In genomic region chr5:24266344-24267295, GRCm38 (mm10) we compare ENCODE assay signal across 8 mouse cellular contexts.
DNase-seq lines count a peak whose midpoint lies in the region; ATAC-seq and TF ChIP-seq lines count a peak whose summit lies in the region.

No protein-coding gene starts in this region.

- H3K4me1 ChIP-seq in ES-Bruce4 (ENCODE audit: control insufficient read depth, insufficient read depth, low read length) = no peaks in the 10 kb centered on the region
- H3K4me1 ChIP-seq in forebrain, embryonic 13.5 days = peaks cover 15% of the 10 kb centered on the region
- H3K4me1 ChIP-seq in liver, postnatal 0 days (ENCODE audit: insufficient read depth) = no peaks in the 10 kb centered on the region
- H3K4me1 ChIP-seq in neural tube, embryonic 14.5 days (ENCODE audit: control insufficient read depth, insufficient read depth, low read length) = no peaks in the 10 kb centered on the region; the same call in 1 of the 2 replicates

- H3K27me3 ChIP-seq in ES-Bruce4 (ENCODE audit: control insufficient read depth, insufficient read depth, low read length, poor library complexity, severe bottlenecking) = no peaks in the 10 kb centered on the region
- H3K27me3 ChIP-seq in forebrain, embryonic 13.5 days = peaks cover 11% of the 10 kb centered on the region
- H3K27me3 ChIP-seq in liver, postnatal 0 days (ENCODE audit: insufficient read depth, low read length) = no peaks in the 10 kb centered on the region
- no peaks in the 10 kb centered on the region for H3K27me3 ChIP-seq in neural tube, embryonic 14.5 days (ENCODE audit: control insufficient read depth, insufficient read depth, low read length)

- no peak overlapping the region; the same call in 1 of the 2 replicates for H3K27ac ChIP-seq in ES-Bruce4 (ENCODE audit: insufficient read depth, low read length)
- no peak overlapping the region for H3K27ac ChIP-seq in forebrain, embryonic 13.5 days
- 0 out of 2 replicates have a peak overlapping the region, but pooled peaks have one; percentile 13 for H3K27ac ChIP-seq in liver, postnatal 0 days (ENCODE audit: low read depth)
- no peak overlapping the region for H3K27ac ChIP-seq in neural tube, embryonic 14.5 days (ENCODE audit: low read depth, low read length)

- no peaks in the 10 kb centered on the region for H3K9me3 ChIP-seq in ES-Bruce4 (replicated peaks; ENCODE audit: control insufficient read depth, insufficient read depth, low read length, poor library complexity, severe bottlenecking)
- H3K9me3 ChIP-seq in forebrain, embryonic 13.5 days (replicated peaks) = no peaks in the 10 kb centered on the region
- no peaks in the 10 kb centered on the region for H3K9me3 ChIP-seq in liver, postnatal 0 days (ENCODE audit: low read length)
- no peaks in the 10 kb centered on the region for H3K9me3 ChIP-seq in neural tube, embryonic 14.5 days (ENCODE audit: control insufficient read depth, low read length)

- intact Hi-C loops in heart, postnatal 10 days (cut with DNase I) = loop anchor here (2.0 to 10.0 kb wide), 5 partner anchors 36 to 218 kb away; no protein-coding TSS in a partner anchor

- DNase-seq in c-Kit-positive CD71-positive TER-119-positive erythroid progenitor cells, embryonic 14.5 days (ENCODE audit: low spot score) = peak; percentile 74
- peak; percentile 86 to 92 for DNase-seq in heart, postnatal 10 days
- DNase-seq in large intestine, adult 2 months (ENCODE audit: low read depth, low spot score) = peak; percentile 77
- DNase-seq in liver, postnatal 0 days = peak; percentile 85
- DNase-seq in testis, postnatal 10 days (ENCODE audit: low spot score) = peak; percentile 87

- peak overlapping the region; percentile 37 for H3K4me2 ChIP-seq in forebrain, embryonic 13.5 days
- H3K4me2 ChIP-seq in liver, postnatal 0 days (ENCODE audit: low read depth, low read length) = peak overlapping the region; percentile 66
- H3K4me2 ChIP-seq in neural tube, embryonic 14.5 days (ENCODE audit: low read depth, low read length) = peak overlapping the region; percentile 28; the same call in 1 of the 2 replicates

- WGBS in forebrain, embryonic 13.5 days = 24% methylated on average over 16 of the region's 16 CpGs
- 3% methylated on average over 16 of the region's 16 CpGs for WGBS in large intestine, adult 2 months
- 4% methylated on average over 16 of the region's 16 CpGs for WGBS in liver, postnatal 0 days (ENCODE audit: insufficient replicate concordance)
- WGBS in neural tube, embryonic 14.5 days = 16% methylated on average over 16 of the region's 16 CpGs

- no peaks in the 10 kb centered on the region for H3K36me3 ChIP-seq in ES-Bruce4 (ENCODE audit: control insufficient read depth, insufficient read depth, low read length, poor library complexity, severe bottlenecking)
- no peaks in the 10 kb centered on the region for H3K36me3 ChIP-seq in forebrain, embryonic 13.5 days (ENCODE audit: poor library complexity, severe bottlenecking)
- H3K36me3 ChIP-seq in liver, postnatal 0 days (replicated peaks; ENCODE audit: insufficient read depth, low read length) = no peaks in the 10 kb centered on the region
- H3K36me3 ChIP-seq in neural tube, embryonic 14.5 days (ENCODE audit: control insufficient read depth, insufficient read depth, low read length) = no peaks in the 10 kb centered on the region

- no peak for TF ChIP-seq EP300 in ES-Bruce4 (IDR thresholded peaks at IDR 0.05; ENCODE audit: insufficient read depth, low read depth, low read length)
- no peak for TF ChIP-seq EP300 in liver, postnatal 0 days (IDR thresholded peaks at IDR 0.05; ENCODE audit: low read depth)

- H3K4me3 ChIP-seq in ES-Bruce4 (ENCODE audit: low read depth, low read length) = peak overlapping the region; percentile 41
- no peak overlapping the region for H3K4me3 ChIP-seq in forebrain, embryonic 13.5 days
- peak overlapping the region; percentile 33 for H3K4me3 ChIP-seq in liver, postnatal 0 days (ENCODE audit: low read depth, low read length)
- no peak overlapping the region for H3K4me3 ChIP-seq in neural tube, embryonic 14.5 days (ENCODE audit: low read depth, low read length)

- TF ChIP-seq POLR2A in ES-Bruce4 (IDR thresholded peaks at IDR 0.05; ENCODE audit: insufficient read depth, low read length) = no peak

- peak; percentile 96 for TF ChIP-seq CTCF in ES-Bruce4 (IDR thresholded peaks at IDR 0.05; ENCODE audit: low read depth, low read length)
- TF ChIP-seq CTCF in liver, postnatal 0 days (IDR thresholded peaks at IDR 0.05; ENCODE audit: low read depth) = peak; percentile 93

- peak overlapping the region; percentile 26 for H3K9ac ChIP-seq in ES-Bruce4 (ENCODE audit: low read depth, poor library complexity, severe bottlenecking)
- no peak overlapping the region for H3K9ac ChIP-seq in forebrain, embryonic 13.5 days
- peak overlapping the region; percentile 46; the same call in 1 of the 2 replicates for H3K9ac ChIP-seq in liver, postnatal 0 days (replicated peaks)
- no peak overlapping the region for H3K9ac ChIP-seq in neural tube, embryonic 14.5 days (replicated peaks; ENCODE audit: low read depth, low read length)

- peak; percentile 87 for ATAC-seq in forebrain, embryonic 13.5 days
- ATAC-seq in liver, postnatal 0 days = peak; percentile 83
- peak; percentile 92 for ATAC-seq in neural tube, embryonic 14.5 days (ENCODE audit: low read depth)

Comparison
In these comparisons a context has a peak if more than half of its experiments do, and no peak if none do; other contexts are left out.
1. H3K4me3 ChIP-seq: peak in ES-Bruce4 (single experiment) and liver, postnatal 0 days (single experiment); none in forebrain, embryonic 13.5 days (single experiment) and neural tube, embryonic 14.5 days (single experiment).
2. H3K9ac ChIP-seq: peak in ES-Bruce4 (single experiment) and liver, postnatal 0 days (single experiment); none in forebrain, embryonic 13.5 days (single experiment) and neural tube, embryonic 14.5 days (single experiment).
3. Peak in every context shown above with its lines, with median percentiles within 50 percentile points of each other: DNase-seq, ATAC-seq and H3K4me2 ChIP-seq.